In the genomic region with DNA sequence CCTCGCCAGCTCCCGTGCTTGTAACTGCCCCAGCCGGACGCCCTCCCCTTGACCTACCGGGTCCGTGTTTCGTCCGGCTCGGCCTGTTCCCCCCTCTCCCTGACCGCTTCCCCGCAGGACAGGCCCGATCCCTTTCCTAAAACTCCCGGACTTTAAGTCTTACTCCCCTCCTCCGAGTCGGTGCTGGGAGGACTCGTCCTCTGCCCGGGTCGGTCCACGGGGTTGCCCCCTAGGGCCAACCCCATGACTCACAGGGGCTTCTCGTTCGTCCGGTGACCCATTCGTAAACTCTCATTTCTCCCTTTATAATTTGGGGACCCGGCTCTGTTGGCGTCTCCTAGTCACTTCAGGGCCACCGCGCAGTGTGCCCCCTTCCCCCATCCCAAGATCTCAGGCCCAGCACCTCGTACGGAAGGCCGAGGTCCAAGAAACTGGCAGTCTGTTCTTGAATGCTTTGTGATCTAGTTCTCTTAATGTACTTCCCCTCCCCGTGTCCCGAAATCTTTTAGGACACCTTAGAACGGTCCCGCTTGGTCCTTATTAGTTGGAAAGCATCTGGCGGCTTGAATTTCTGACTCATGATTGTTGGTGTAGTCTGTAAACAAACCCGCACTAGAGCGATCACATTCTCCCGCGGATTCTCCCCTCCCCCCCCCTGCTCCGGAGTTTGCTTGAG, we compare ENCODE assay signal across 7 mouse cellular contexts. TPM values are rescaled to one million over a fixed set of nuclear protein-coding genes. Genes with fewer than 3 reads are reported as not detected.
DNase-seq lines count a peak whose midpoint lies in the region; ATAC-seq and TF ChIP-seq lines count a peak whose summit lies in the region.

No protein-coding gene starts in this region.

- peaks cover 28% of the 10 kb centered on the region for H3K36me3 ChIP-seq in embryonic facial prominence, embryonic 13.5 days
- H3K36me3 ChIP-seq in heart, postnatal 0 days (replicated peaks; ENCODE audit: control insufficient read depth, insufficient read depth, low read length): peaks cover 34% of the 10 kb centered on the region
- H3K36me3 ChIP-seq in lung, embryonic 16.5 days (ENCODE audit: control insufficient read depth, insufficient read depth, low read length): peaks cover 14% of the 10 kb centered on the region

- TF ChIP-seq EP300 in heart, postnatal 0 days (IDR thresholded peaks at IDR 0.05; ENCODE audit: low read depth): no peak

- peak overlapping the region; percentile 99 for H3K9ac ChIP-seq in embryonic facial prominence, embryonic 13.5 days
- H3K9ac ChIP-seq in heart, postnatal 0 days (replicated peaks; ENCODE audit: low read depth, low read length): peak overlapping the region; percentile 100
- peak overlapping the region; percentile 100 for H3K9ac ChIP-seq in lung, embryonic 16.5 days (ENCODE audit: low read length)

- TF ChIP-seq POLR2A in olfactory bulb, adult 2 months (IDR thresholded peaks at IDR 0.05; ENCODE audit: insufficient read depth, low read depth, low read length): no peak

- H3K4me2 ChIP-seq in embryonic facial prominence, embryonic 13.5 days: peak overlapping the region; percentile 73
- peak overlapping the region; percentile 87 for H3K4me2 ChIP-seq in heart, postnatal 0 days (ENCODE audit: low read depth, low read length)
- peak overlapping the region; percentile 76 for H3K4me2 ChIP-seq in lung, embryonic 16.5 days (ENCODE audit: low read depth, low read length)

- WGBS in embryonic facial prominence, embryonic 13.5 days: under 1% methylated on average over 40 of the region's 40 CpGs
- under 1% methylated on average over 39 of the region's 40 CpGs for WGBS in heart, postnatal 0 days
- WGBS in lung, embryonic 16.5 days: under 1% methylated on average over 36 of the region's 40 CpGs
- under 1% methylated on average over 40 of the region's 40 CpGs for WGBS in olfactory bulb, adult 2 months

- DNase-seq in NIH3T3 (ENCODE audit: low read depth): peak; percentile 85
- DNase-seq in heart, postnatal 0 days (ENCODE audit: low spot score): peak; percentile 28
- DNase-seq in kidney, postnatal 4 days: peak; percentile 68 to 79

- no peaks in the 10 kb centered on the region for H3K9me3 ChIP-seq in embryonic facial prominence, embryonic 13.5 days
- H3K9me3 ChIP-seq in heart, postnatal 0 days (replicated peaks; ENCODE audit: control insufficient read depth, low read length): no peaks in the 10 kb centered on the region
- no peaks in the 10 kb centered on the region for H3K9me3 ChIP-seq in lung, embryonic 16.5 days (ENCODE audit: control insufficient read depth, low read length)

- ATAC-seq in CD4-positive, CD25-positive, alpha-beta regulatory T cell, adult 4 months: peak; percentile 24
- ATAC-seq in embryonic facial prominence, embryonic 13.5 days (ENCODE audit: insufficient number of reproducible peaks, insufficient read depth, low FRiP score, low TSS enrichment, low read depth): peak; percentile 41
- peak; percentile 45 for ATAC-seq in heart, postnatal 0 days (ENCODE audit: insufficient read depth, low read depth)
- ATAC-seq in lung, embryonic 16.5 days (ENCODE audit: low read depth): peak; percentile 50; the same call in 1 of the 2 replicates

- H3K4me1 ChIP-seq in embryonic facial prominence, embryonic 13.5 days: peaks cover 21% of the 10 kb centered on the region
- peaks cover 18% of the 10 kb centered on the region for H3K4me1 ChIP-seq in heart, postnatal 0 days (ENCODE audit: control insufficient read depth, insufficient read depth)
- peaks cover 16% of the 10 kb centered on the region for H3K4me1 ChIP-seq in lung, embryonic 16.5 days (replicated peaks; ENCODE audit: control insufficient read depth, insufficient read depth, low read length)
- peaks cover 3% of the 10 kb centered on the region; the same call in 1 of the 2 replicates for H3K4me1 ChIP-seq in olfactory bulb, adult 2 months (ENCODE audit: control insufficient read depth, insufficient read depth, low read length)

- TF ChIP-seq CTCF in heart, postnatal 0 days (IDR thresholded peaks at IDR 0.05; ENCODE audit: low read depth): no peak
- peak; percentile 9; the same call in 1 of the 2 replicates for TF ChIP-seq CTCF in olfactory bulb, adult 2 months (IDR thresholded peaks at IDR 0.05; ENCODE audit: insufficient read depth, low read depth, low read length)

- peak overlapping the region; percentile 97 for H3K27ac ChIP-seq in embryonic facial prominence, embryonic 13.5 days
- H3K27ac ChIP-seq in heart, postnatal 0 days (ENCODE audit: low read depth): peak overlapping the region; percentile 99
- H3K27ac ChIP-seq in lung, embryonic 16.5 days (ENCODE audit: low read length): peak overlapping the region; percentile 95
- peak overlapping the region; percentile 90 for H3K27ac ChIP-seq in olfactory bulb, adult 2 months (ENCODE audit: insufficient read depth, low read depth, low read length)

- H3K27me3 ChIP-seq in embryonic facial prominence, embryonic 13.5 days: no peaks in the 10 kb centered on the region
- H3K27me3 ChIP-seq in heart, postnatal 0 days (ENCODE audit: control insufficient read depth, insufficient read depth, low read length): no peaks in the 10 kb centered on the region
- H3K27me3 ChIP-seq in lung, embryonic 16.5 days (ENCODE audit: control insufficient read depth, insufficient read depth, low read depth, low read length): no peaks in the 10 kb centered on the region

- peak overlapping the region; percentile 90 for H3K4me3 ChIP-seq in embryonic facial prominence, embryonic 13.5 days
- H3K4me3 ChIP-seq in heart, postnatal 0 days (ENCODE audit: low read depth, low read length): peak overlapping the region; percentile 99
- H3K4me3 ChIP-seq in lung, embryonic 16.5 days (ENCODE audit: low read length): peak overlapping the region; percentile 94
- peak overlapping the region; percentile 94 for H3K4me3 ChIP-seq in olfactory bulb, adult 2 months (ENCODE audit: insufficient read depth, low read depth, low read length)

RNA-seq across cellular contexts. Expression of gene Dcaf8, which starts 0.5 kb away (rescaled TPM):
- polyA plus RNA-seq in CD4-positive, CD25-positive, alpha-beta regulatory T cell, adult 4 months (2017; shearing (Covaris generic)): 100 to 1,000 TPM in 1 of 2 experiments, 10 to 100 TPM in 1; 76.5 to 132 TPM
- polyA plus RNA-seq in embryonic facial prominence, embryonic 13.5 days (2015; fragmentation: Nextera tagmentation; extraction: Ambion mirVana): 150 and 153 TPM in 2 replicates
- total RNA-seq in heart, postnatal 0 days (2014; rRNA removed; ENCODE audit: low replicate concordance): 119 and 129 TPM in 2 replicates
- polyA plus RNA-seq in heart, postnatal 0 days (2015; fragmentation: Nextera tagmentation; extraction: Ambion mirVana): 116 and 119 TPM in 2 replicates
- polyA plus RNA-seq in lung, embryonic 16.5 days (2015; fragmentation: Nextera tagmentation; extraction: Ambion mirVana): 133 and 141 TPM in 2 replicates
- polyA plus RNA-seq in olfactory bulb, adult 2 months (2012; ENCODE audit: insufficient read depth, insufficient read length, low replicate concordance, missing spikeins): 96.2 TPM in 1 of 2 replicates, not detected in the other

RNA-seq across cellular contexts. Expression of gene Pex19, which starts 21.9 kb away (rescaled TPM):
- 100 to 1,000 TPM in 1 of 2 experiments, 10 to 100 TPM in 1; 82.9 to 122 TPM for polyA plus RNA-seq in CD4-positive, CD25-positive, alpha-beta regulatory T cell, adult 4 months (2017; shearing (Covaris generic))
- 133 and 152 TPM in 2 replicates for polyA plus RNA-seq in embryonic facial prominence, embryonic 13.5 days (2015; fragmentation: Nextera tagmentation; extraction: Ambion mirVana)
- 157 and 250 TPM in 2 replicates for total RNA-seq in heart, postnatal 0 days (2014; rRNA removed; ENCODE audit: low replicate concordance)
- 155 and 161 TPM in 2 replicates for polyA plus RNA-seq in heart, postnatal 0 days (2015; fragmentation: Nextera tagmentation; extraction: Ambion mirVana)
- 124 and 128 TPM in 2 replicates for polyA plus RNA-seq in lung, embryonic 16.5 days (2015; fragmentation: Nextera tagmentation; extraction: Ambion mirVana)
- polyA plus RNA-seq in olfactory bulb, adult 2 months (2012; ENCODE audit: insufficient read depth, insufficient read length, low replicate concordance, missing spikeins): 478 TPM in 1 of 2 replicates, not detected in the other

RNA-seq across cellular contexts. Expression of gene Pea15a, which starts 58.2 kb away (rescaled TPM):
- polyA plus RNA-seq in CD4-positive, CD25-positive, alpha-beta regulatory T cell, adult 4 months (2017; shearing (Covaris generic)): 10 to 100 TPM; 55.4 to 76.7 TPM
- 79.3 and 83.7 TPM in 2 replicates for polyA plus RNA-seq in embryonic facial prominence, embryonic 13.5 days (2015; fragmentation: Nextera tagmentation; extraction: Ambion mirVana)
- total RNA-seq in heart, postnatal 0 days (2014; rRNA removed; ENCODE audit: low replicate concordance): 78.3 and 105 TPM in 2 replicates
- polyA plus RNA-seq in heart, postnatal 0 days (2015; fragmentation: Nextera tagmentation; extraction: Ambion mirVana): 99.2 and 99.3 TPM in 2 replicates
- polyA plus RNA-seq in lung, embryonic 16.5 days (2015; fragmentation: Nextera tagmentation; extraction: Ambion mirVana): 139 and 147 TPM in 2 replicates
- 189 TPM in 1 of 2 replicates, not detected in the other for polyA plus RNA-seq in olfactory bulb, adult 2 months (2012; ENCODE audit: insufficient read depth, insufficient read length, low replicate concordance, missing spikeins)

Comparison
In these comparisons a context has a peak if more than half of its experiments do, and no peak if none do; other contexts are left out.
1. Peak in every context shown above with its lines: DNase-seq, ATAC-seq, H3K4me3 ChIP-seq and H3K27ac ChIP-seq.
2. DNase-seq: peak in every context shown above with its lines; median percentile 85 in NIH3T3; 74 in kidney, postnatal 4 days; 28 in heart, postnatal 0 days.